Mouse (Mus musculus) limb, embryonic 15.5 days (tissue): ENCODE measurements around the gene Nfkbid. TPM values are rescaled to one million over a fixed set of nuclear protein-coding genes. Genes with fewer than 3 reads are reported as not detected.

Source experiments
- ATAC-seq: fragments of 200-750 bp; cut with Nextera tagmentation; 2 replicates; pipeline ENCODE4 v1.8.0; 2017; ENCODE audit warnings: low read depth, moderate TSS enrichment; ENCODE audit not compliant: insufficient number of reproducible peaks, low FRiP score, low TSS enrichment
- H3K27ac ChIP-seq: fragments of 300-500 bp; sonication (generic); 2 replicates; pipeline ENCODE4 v1.5.1; 2015; ENCODE audit warnings: moderate library complexity, mild to moderate bottlenecking, inconsistent platforms
- H3K27me3 ChIP-seq: fragments of 300-500 bp; sonication (generic); 2 replicates; pipeline ENCODE4 v1.6.1; 2015; ENCODE audit warnings: inconsistent platforms
- H3K36me3 ChIP-seq: fragments of 300-500 bp; sonication (generic); 2 replicates; pipeline ENCODE4 v1.6.1; 2015; ENCODE audit warnings: inconsistent platforms
- H3K4me1 ChIP-seq: fragments of 300-500 bp; sonication (generic); 2 replicates; pipeline ENCODE4 v1.6.1; 2015; ENCODE audit warnings: inconsistent platforms
- H3K4me2 ChIP-seq: fragments of 300-500 bp; sonication (generic); 2 replicates; pipeline ENCODE4 v1.6.1; 2015; ENCODE audit warnings: mild to moderate bottlenecking, inconsistent platforms
- H3K4me3 ChIP-seq: fragments of 300-500 bp; sonication (generic); 2 replicates; pipeline ENCODE4 v1.5.1; 2015; ENCODE audit warnings: mild to moderate bottlenecking, inconsistent platforms
- H3K9ac ChIP-seq: fragments of 300-500 bp; sonication (generic); 2 replicates; pipeline ENCODE4 v1.6.1; 2015; ENCODE audit warnings: inconsistent platforms
- H3K9me3 ChIP-seq: fragments of 300-500 bp; sonication (generic); 2 replicates; pipeline ENCODE4 v1.6.1; 2016; ENCODE audit warnings: inconsistent platforms
- WGBS: fragments of 180-500 bp; shearing (Covaris S2); methylation state at CpG from one replicate; pipeline ENCODE4 v1.1.7; 2015; 5-methylcytosine and 5-hydroxymethylcytosine counted together
- polyA plus RNA-seq: library from polyadenylated mRNA; unstranded; fragments of >200 nt; fragmentation: Nextera tagmentation; extraction: Ambion mirVana; gene quantifications from 2 replicates; pipeline ENCODE4 v1.2.1, GENCODE M21; 2015

Gene Nfkbid
- polyA plus RNA-seq, 1 experiment from 2014 or later = 2.1 TPM

- no peak for ATAC-seq
- Histone ChIP-seq H3K9me3 (no peaks in the 10 kb centered on the region), H3K27ac (no peak overlapping the region), H3K4me3 (no peak overlapping the region), H3K4me2 (no peak overlapping the region), H3K27me3 (peaks cover 78% of the 10 kb centered on the region), H3K36me3 (no peaks in the 10 kb centered on the region), H3K9ac (no peak overlapping the region), H3K4me1 (peaks cover 21% of the 10 kb centered on the region)
- 18% methylated on average over 25 of the region's 25 CpGs for WGBS
These were observed 31.8 kb downstream of the Nfkbid start for GRCm38 (mm10) chr7:30453327-30453726.

DNA sequence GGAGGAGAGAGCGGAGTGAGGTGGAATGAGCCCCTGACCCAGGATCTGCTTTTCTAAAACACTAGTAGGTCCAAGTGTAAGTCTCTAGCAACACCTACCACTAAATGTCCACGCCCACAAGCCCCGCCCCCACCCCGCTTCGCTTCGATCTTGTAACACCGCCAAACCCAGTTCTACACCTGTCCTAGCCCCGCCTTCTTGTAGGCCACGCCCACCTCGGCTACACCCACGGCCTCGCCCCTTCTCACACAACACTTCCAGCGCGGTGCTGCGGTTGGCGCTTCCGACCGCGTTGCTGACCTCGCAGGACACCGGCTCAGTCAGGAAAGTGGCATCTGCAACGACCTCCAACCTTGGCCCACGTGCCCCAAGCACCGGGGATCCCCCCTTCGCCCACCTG is 32.2 kb downstream of the Nfkbid start:
- no peaks in the 10 kb centered on the region for H3K36me3 ChIP-seq
- H3K27me3 ChIP-seq = peaks cover 83% of the 10 kb centered on the region
- H3K9ac ChIP-seq = no peak overlapping the region
- no peak overlapping the region for H3K27ac ChIP-seq
- ATAC-seq = no peak
- H3K9me3 ChIP-seq = no peaks in the 10 kb centered on the region
- H3K4me2 ChIP-seq = no peak overlapping the region
- whole genome bisulfite sequencing = 2% methylated on average over 25 of the region's 25 CpGs
- no peak overlapping the region for H3K4me3 ChIP-seq
- H3K4me1 ChIP-seq = peaks cover 23% of the 10 kb centered on the region

DNA sequence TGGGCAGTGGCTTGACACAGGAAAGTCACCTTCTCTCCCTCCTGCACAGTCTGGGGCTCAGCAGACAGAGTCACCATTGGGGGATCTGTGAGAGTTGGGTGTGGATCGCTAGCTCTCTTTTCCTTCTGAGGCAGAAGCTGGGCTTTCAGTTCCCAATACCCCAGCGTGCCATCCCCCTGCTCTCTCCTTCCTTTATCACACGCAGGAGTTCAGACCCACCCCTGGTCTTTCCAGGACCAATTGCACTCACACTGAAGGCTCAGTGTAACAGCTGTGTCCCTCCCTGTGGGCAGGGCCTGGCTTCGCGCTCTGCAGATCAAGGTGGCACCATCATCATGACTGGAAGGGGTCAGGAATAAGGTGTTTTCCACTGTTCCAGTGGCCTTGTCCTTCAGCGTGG is 32.7 kb downstream of the Nfkbid start:
- Histone ChIP-seq H3K9me3 (no peaks in the 10 kb centered on the region), H3K4me2 (no peak overlapping the region), H3K27me3 (peaks cover 88% of the 10 kb centered on the region), H3K36me3 (no peaks in the 10 kb centered on the region), H3K27ac (no peak overlapping the region), H3K9ac (no peak overlapping the region), H3K4me1 (peaks cover 23% of the 10 kb centered on the region), H3K4me3 (no peak overlapping the region)
- ATAC-seq = no peak
- WGBS = 6% methylated on average over 6 of the region's 6 CpGs

GRCm38 (mm10) chr7:30456487-30456886 is 35.0 kb downstream of the Nfkbid start:
- Histone ChIP-seq H3K9ac (no peak overlapping the region), H3K4me2 (peak overlapping the region; percentile 33; the same call in 1 of the 2 replicates), H3K9me3 (no peaks in the 10 kb centered on the region), H3K4me3 (no peak overlapping the region), H3K36me3 (no peaks in the 10 kb centered on the region), H3K4me1 (peaks cover 23% of the 10 kb centered on the region), H3K27me3 (peaks cover 90% of the 10 kb centered on the region), H3K27ac (no peak overlapping the region)
- ATAC-seq = no peak
- 2% methylated on average over 9 of the region's 9 CpGs for WGBS

DNA sequence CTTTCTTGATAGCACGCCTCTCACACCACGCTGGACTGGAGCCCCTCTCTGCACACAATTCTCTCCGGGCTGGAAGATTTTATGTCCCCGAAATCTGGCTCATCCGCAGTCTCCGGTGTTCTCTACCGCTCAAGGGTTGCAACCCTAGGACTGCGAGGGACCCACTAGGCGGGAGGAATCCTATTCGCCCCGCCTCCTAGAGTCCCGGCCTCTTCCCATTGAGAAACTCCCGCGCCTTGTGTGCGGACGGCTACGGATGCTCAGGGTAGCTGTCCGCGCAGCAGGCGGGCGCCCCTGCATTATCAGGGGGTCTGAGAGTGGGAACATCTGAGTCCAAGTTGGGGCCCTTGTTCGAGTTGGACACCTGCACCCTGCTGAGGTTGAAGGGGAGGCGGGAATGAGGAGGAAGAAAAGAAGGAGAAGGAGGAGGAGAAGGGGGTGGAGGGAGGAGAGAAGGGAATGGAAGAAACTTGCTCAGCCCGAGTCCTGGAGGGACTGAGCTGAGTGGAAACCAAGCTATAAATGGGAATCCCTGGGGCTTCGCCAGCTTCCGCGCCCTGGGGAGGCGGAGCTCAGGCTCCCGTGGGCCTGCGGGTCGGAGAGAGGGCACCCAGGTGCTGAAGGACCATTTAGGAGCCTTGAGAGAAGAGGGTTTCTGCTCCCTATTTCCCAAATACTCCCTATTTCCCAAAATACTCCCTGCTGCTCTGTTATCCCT is 35.5 kb downstream of the Nfkbid start:
- Histone ChIP-seq H3K9ac (no peak overlapping the region), H3K4me3 (peak overlapping the region; percentile 14; the same call in 1 of the 2 replicates), H3K4me2 (peak overlapping the region; percentile 33), H3K9me3 (no peaks in the 10 kb centered on the region), H3K27me3 (peaks cover 94% of the 10 kb centered on the region), H3K27ac (no peak overlapping the region), H3K4me1 (peaks cover 23% of the 10 kb centered on the region), H3K36me3 (no peaks in the 10 kb centered on the region)
- WGBS = 1% methylated on average over 31 of the region's 31 CpGs
- no peak for ATAC-seq

- peak within 1 kb of the TSS; percentile 33 for H3K4me2 ChIP-seq
- H3K36me3 ChIP-seq = no peaks in the 10 kb centered on the region
- peaks cover 23% of the 10 kb centered on the region for H3K4me1 ChIP-seq
- no peak for ATAC-seq
- no peak within 1 kb of the TSS for H3K27ac ChIP-seq
- WGBS = 2% methylated on average over 16 of the region's 16 CpGs
- H3K9me3 ChIP-seq = no peaks in the 10 kb centered on the region
- H3K9ac ChIP-seq = no peak within 1 kb of the TSS
- H3K27me3 ChIP-seq = peaks cover 96% of the 10 kb centered on the region
- H3K4me3 ChIP-seq = peak within 1 kb of the TSS; percentile 14; the same call in 1 of the 2 replicates
These were observed 36.2 kb downstream of the Nfkbid start, which contains the start of the genes Kirrel2 and Nphs1 for GRCm38 (mm10) chr7:30457629-30458330. Kirrel2 (minus strand) TSS chr7:30457690. Nphs1 (plus strand) TSS chr7:30458315.

DNA sequence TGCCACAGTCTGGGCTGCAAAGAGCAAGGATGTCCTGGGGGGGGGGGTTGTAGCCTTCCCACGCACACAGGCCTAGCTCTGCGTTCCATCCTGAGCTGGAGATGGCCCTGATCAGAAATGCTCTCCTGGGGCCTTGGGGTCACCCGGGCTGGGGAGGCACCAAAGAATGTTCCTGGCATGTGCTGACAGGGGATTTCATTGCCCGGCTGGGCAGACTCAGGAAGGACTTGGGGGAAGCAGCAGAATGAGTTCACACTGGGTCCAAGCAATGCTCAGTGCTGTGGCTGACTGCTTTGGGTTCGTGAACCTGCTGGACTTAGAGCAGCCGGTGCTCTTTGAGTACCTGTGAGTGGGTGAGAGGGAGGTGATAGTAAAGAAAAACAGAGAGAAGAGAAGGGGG is 38.0 kb downstream of the Nfkbid start:
- Histone ChIP-seq H3K4me2 (no peak overlapping the region), H3K27me3 (peaks cover 96% of the 10 kb centered on the region), H3K36me3 (no peaks in the 10 kb centered on the region), H3K4me3 (no peak overlapping the region), H3K27ac (no peak overlapping the region), H3K9me3 (no peaks in the 10 kb centered on the region), H3K4me1 (peaks cover 23% of the 10 kb centered on the region), H3K9ac (no peak overlapping the region)
- ATAC-seq = no peak
- 32% methylated on average over 6 of the region's 6 CpGs for WGBS

DNA sequence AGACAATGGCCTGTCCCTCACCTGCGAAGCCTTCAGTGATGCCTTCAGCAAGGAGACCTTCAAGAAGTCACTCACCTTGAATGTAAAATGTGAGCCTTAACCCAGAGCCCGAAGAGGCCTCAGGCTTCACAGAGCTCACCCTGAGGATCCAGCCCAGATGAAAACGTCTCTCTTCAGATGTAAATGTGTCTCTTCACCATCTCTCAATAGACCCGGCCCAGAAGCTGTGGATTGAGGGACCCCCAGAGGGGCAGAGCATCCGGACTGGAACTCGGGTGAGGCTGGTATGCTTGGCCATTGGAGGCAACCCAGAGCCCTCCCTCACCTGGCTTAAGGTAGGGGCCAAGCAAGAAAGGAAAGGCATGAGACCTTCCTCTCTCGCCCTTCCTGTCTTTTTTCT is 42.0 kb downstream of the Nfkbid start:
- no peak overlapping the region for H3K9ac ChIP-seq
- no peak overlapping the region for H3K4me3 ChIP-seq
- no peak for ATAC-seq
- no peak overlapping the region for H3K27ac ChIP-seq
- peaks cover 96% of the 10 kb centered on the region for H3K27me3 ChIP-seq
- no peaks in the 10 kb centered on the region for H3K9me3 ChIP-seq
- 29% methylated on average over 7 of the region's 7 CpGs for WGBS
- no peaks in the 10 kb centered on the region for H3K4me1 ChIP-seq
- no peak overlapping the region for H3K4me2 ChIP-seq
- H3K36me3 ChIP-seq = no peaks in the 10 kb centered on the region

- H3K4me1 ChIP-seq = no peaks in the 10 kb centered on the region
- H3K9ac ChIP-seq = no peak overlapping the region
- peaks cover 93% of the 10 kb centered on the region for H3K27me3 ChIP-seq
- ATAC-seq = no peak
- H3K9me3 ChIP-seq = no peaks in the 10 kb centered on the region
- H3K27ac ChIP-seq = no peak overlapping the region
- no peaks in the 10 kb centered on the region for H3K36me3 ChIP-seq
- WGBS = 24% methylated on average over 4 of the region's 4 CpGs
- H3K4me3 ChIP-seq = no peak overlapping the region
- H3K4me2 ChIP-seq = no peak overlapping the region
These were observed 42.5 kb downstream of the Nfkbid start for GRCm38 (mm10) chr7:30463996-30464395.

DNA sequence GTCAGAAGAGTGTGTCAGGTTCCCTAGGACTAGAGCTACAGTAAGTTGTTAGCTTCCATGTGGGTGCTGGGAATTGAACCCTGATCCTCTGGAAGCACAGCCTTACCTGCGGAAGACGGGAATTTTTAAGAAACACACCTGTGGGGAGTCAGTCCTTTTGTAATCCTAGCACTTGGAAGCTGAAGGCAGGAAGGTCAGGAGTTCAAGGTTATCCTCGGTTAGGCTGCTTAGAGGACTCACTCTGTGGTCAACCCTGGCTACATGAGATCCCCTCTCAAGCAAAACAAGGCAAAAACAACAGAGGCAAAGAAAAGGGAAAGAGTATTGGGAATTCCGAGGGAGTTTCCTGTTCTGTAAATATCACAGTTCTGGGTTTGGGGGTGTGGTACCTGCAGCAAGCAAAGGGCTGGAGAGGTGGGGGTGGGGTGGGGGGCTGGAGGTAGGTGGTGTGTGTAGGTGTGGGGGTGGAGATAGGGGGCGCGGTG is 43.3 kb downstream of the Nfkbid start:
- Histone ChIP-seq H3K9ac (no peak overlapping the region), H3K27ac (no peak overlapping the region), H3K9me3 (no peaks in the 10 kb centered on the region), H3K4me2 (no peak overlapping the region), H3K36me3 (no peaks in the 10 kb centered on the region), H3K4me1 (no peaks in the 10 kb centered on the region), H3K27me3 (peaks cover 86% of the 10 kb centered on the region), H3K4me3 (no peak overlapping the region)
- 9% methylated on average over 6 of the region's 6 CpGs for WGBS
- no peak for ATAC-seq

DNA sequence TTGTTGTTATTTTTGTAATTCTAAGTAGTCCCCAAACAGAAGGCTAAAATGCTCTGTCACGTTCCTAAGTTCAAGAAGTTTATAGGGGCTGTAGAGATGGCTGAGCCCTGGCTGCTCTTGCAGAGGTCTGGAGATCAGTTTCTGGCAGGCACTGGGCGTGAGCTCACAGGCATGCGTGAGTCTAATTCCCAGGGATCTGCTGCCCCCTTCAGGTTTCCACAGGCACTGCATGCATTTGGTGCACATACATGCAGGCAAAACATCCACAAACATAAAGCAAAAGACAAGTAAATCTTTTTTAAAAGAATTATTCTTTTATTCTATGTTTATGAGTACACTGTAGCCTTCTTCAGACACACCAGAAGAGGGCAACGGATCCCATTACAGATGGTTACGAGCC is 50.9 kb downstream of the Nfkbid start:
- Histone ChIP-seq H3K4me1 (no peaks in the 10 kb centered on the region), H3K4me3 (no peak overlapping the region), H3K9ac (no peak overlapping the region), H3K36me3 (no peaks in the 10 kb centered on the region), H3K27me3 (peaks cover 26% of the 10 kb centered on the region), H3K4me2 (no peak overlapping the region), H3K9me3 (no peaks in the 10 kb centered on the region), H3K27ac (no peak overlapping the region)
- 42% methylated on average over 5 of the region's 5 CpGs for WGBS
- no peak for ATAC-seq

DNA sequence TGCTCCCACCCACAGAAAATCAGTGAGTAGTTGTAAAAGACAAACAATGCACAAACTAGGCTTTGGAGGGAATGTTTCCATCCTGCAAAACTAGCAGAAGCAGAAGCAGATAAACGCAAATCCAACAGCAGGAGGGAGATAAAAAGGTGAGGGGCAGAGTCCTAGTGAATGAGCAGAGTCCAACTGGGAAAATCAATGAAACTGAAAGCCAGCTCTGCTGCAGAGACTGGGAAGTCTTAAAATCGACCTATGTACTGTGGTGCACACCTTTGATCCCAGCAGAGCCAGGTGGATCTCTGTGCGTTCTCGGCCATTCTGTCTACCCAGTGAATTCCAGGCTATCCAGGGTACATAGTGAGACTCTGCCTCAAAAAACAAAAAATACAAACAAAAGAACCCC is 53.5 kb downstream of the Nfkbid start:
- Histone ChIP-seq H3K9me3 (no peaks in the 10 kb centered on the region), H3K4me2 (no peak overlapping the region), H3K4me3 (no peak overlapping the region), H3K27ac (no peak overlapping the region), H3K4me1 (no peaks in the 10 kb centered on the region), H3K27me3 (peaks cover 28% of the 10 kb centered on the region), H3K9ac (no peak overlapping the region), H3K36me3 (no peaks in the 10 kb centered on the region)
- no peak for ATAC-seq
- 67% methylated on average over 4 of the region's 4 CpGs for WGBS
